Mouse (Mus musculus) kidney, postnatal 0 days (tissue): ENCODE measurements around the gene Cyth1. TPM values are rescaled to one million over a fixed set of nuclear protein-coding genes. Genes with fewer than 3 reads are reported as not detected.

Experiments
- ATAC-seq: fragments of 200-750 bp; cut with Nextera tagmentation; replicated peaks from 2 replicates; pipeline ENCODE4 v1.8.0; 2017; ENCODE audit warnings: low read depth, moderate number of reproducible peaks, moderate TSS enrichment, moderate library complexity; ENCODE audit not compliant: low FRiP score
- DNase-seq: peaks from one replicate; pipeline ENCODE4 v3.0.0-alpha.2; 2016; ENCODE audit warnings: low spot score
- H3K27ac ChIP-seq: fragments of 300-500 bp; sonication (generic); 2 replicates; pipeline ENCODE4 v1.5.1; 2014; ENCODE audit warnings: mild to moderate bottlenecking
- H3K27me3 ChIP-seq: fragments of 300-500 bp; sonication (generic); 2 replicates; pipeline ENCODE4 v1.6.1; 2014; ENCODE audit warnings: low read length, mixed read lengths; ENCODE audit not compliant: insufficient read depth
- H3K36me3 ChIP-seq: fragments of 300-500 bp; sonication (generic); 2 replicates; pipeline ENCODE4 v1.6.1; 2014; ENCODE audit warnings: low read length, mixed read lengths; ENCODE audit not compliant: insufficient read depth
- H3K4me1 ChIP-seq: fragments of 300-500 bp; sonication (generic); replicated peaks from 2 replicates; pipeline ENCODE4 v1.6.1; 2014; ENCODE audit warnings: antibody characterized with exemption, low read length, mixed read lengths; ENCODE audit not compliant: insufficient read depth
- H3K4me2 ChIP-seq: fragments of 300-500 bp; sonication (generic); 2 replicates; pipeline ENCODE4 v1.6.1; 2014; ENCODE audit warnings: mild to moderate bottlenecking, low read length, moderate library complexity, mixed read lengths
- H3K4me3 ChIP-seq: fragments of 300-500 bp; sonication (generic); replicated peaks from 2 replicates; pipeline ENCODE4 v1.5.1; 2014; ENCODE audit warnings: low read depth, low read length
- H3K9ac ChIP-seq: fragments of 300-500 bp; sonication (generic); 2 replicates; pipeline ENCODE4 v1.6.1; 2014; ENCODE audit warnings: low read depth, low read length
- H3K9me3 ChIP-seq: fragments of 300-500 bp; sonication (generic); replicated peaks from 2 replicates; pipeline ENCODE4 v1.6.1; 2016; ENCODE audit warnings: low read length, inconsistent platforms, mixed read lengths
- CTCF ChIP-seq: IDR thresholded peaks from 2 replicates; pipeline ENCODE4 v1.5.1; 2016; ENCODE audit warnings: antibody characterized with exemption, low read depth, mild to moderate bottlenecking, moderate library complexity
- WGBS: fragments of 180-500 bp; shearing (Covaris S2); extraction: QIAGEN DNeasy Blood & Tissue Kit; methylation state at CpG from one replicate; pipeline ENCODE4 v1.1.7; 2014; 5-methylcytosine and 5-hydroxymethylcytosine counted together
- polyA plus RNA-seq: library from polyadenylated mRNA; unstranded; fragments of >200 nt; fragmentation: Nextera tagmentation; extraction: Ambion mirVana; gene quantifications from 2 replicates; pipeline ENCODE4 v1.2.1, GENCODE M21; 2015

Gene Cyth1
- polyA plus RNA-seq, 1 experiment from 2014 or later, result 17.3 TPM

GRCm38 (mm10) chr11:118210116-118210515 lies 38.3 kb downstream of the Cyth1 start:
- no peak for DNase-seq
- no peaks in the 10 kb centered on the region for H3K27me3 ChIP-seq
- H3K9me3 ChIP-seq, result no peaks in the 10 kb centered on the region
- no peaks in the 10 kb centered on the region for H3K36me3 ChIP-seq
- H3K27ac ChIP-seq, result no peak overlapping the region
- peaks cover 39% of the 10 kb centered on the region for H3K4me1 ChIP-seq
- no peak for ATAC-seq
- no peak overlapping the region for H3K4me3 ChIP-seq
- no peak overlapping the region for H3K9ac ChIP-seq
- no peak overlapping the region for H3K4me2 ChIP-seq
- WGBS, result 86% methylated on average over 4 of the region's 4 CpGs
- TF ChIP-seq CTCF, result no peak

GRCm38 (mm10) chr11:118209376-118209775 lies 39.0 kb downstream of the Cyth1 start:
- no peaks in the 10 kb centered on the region for H3K36me3 ChIP-seq
- peaks cover 39% of the 10 kb centered on the region for H3K4me1 ChIP-seq
- DNase-seq, result no peak
- H3K9ac ChIP-seq, result no peak overlapping the region
- WGBS, result 71% methylated on average over 3 of the region's 3 CpGs
- TF ChIP-seq CTCF, result no peak
- no peak overlapping the region for H3K4me3 ChIP-seq
- peak overlapping the region; percentile 51 for H3K27ac ChIP-seq
- no peaks in the 10 kb centered on the region for H3K9me3 ChIP-seq
- H3K4me2 ChIP-seq, result no peak overlapping the region
- no peak for ATAC-seq
- no peaks in the 10 kb centered on the region for H3K27me3 ChIP-seq

GRCm38 (mm10) chr11:118208672-118209272 lies 39.6 kb downstream of the Cyth1 start:
- peak; percentile 63 for DNase-seq
- 14% methylated on average over 8 of the region's 8 CpGs for WGBS

GRCm38 (mm10) chr11:118207424-118208033 lies 40.9 kb downstream of the Cyth1 start:
- Histone ChIP-seq H3K4me2 (no peak overlapping the region), H3K9ac (0 out of 2 replicates have a peak overlapping the region, but pooled peaks have one; percentile 23), H3K36me3 (no peaks in the 10 kb centered on the region), H3K4me3 (no peak overlapping the region), H3K9me3 (no peaks in the 10 kb centered on the region), H3K4me1 (peaks cover 45% of the 10 kb centered on the region), H3K27ac (no peak overlapping the region), H3K27me3 (no peaks in the 10 kb centered on the region)
- ATAC-seq (no peak), DNase-seq (no peak)
- 77% methylated on average over 3 of the region's 3 CpGs for WGBS
- TF ChIP-seq CTCF, result no peak

More at GRCm38 (mm10) chr11:118208672-118209272, 39.6 kb downstream of the Cyth1 start:
- Histone ChIP-seq H3K9me3 (no peaks in the 10 kb centered on the region), H3K36me3 (no peaks in the 10 kb centered on the region), H3K4me1 (peaks cover 39% of the 10 kb centered on the region), H3K4me2 (no peak overlapping the region), H3K4me3 (no peak overlapping the region), H3K27ac (peak overlapping the region; percentile 51), H3K27me3 (no peaks in the 10 kb centered on the region), H3K9ac (no peak overlapping the region)
- no peak for ATAC-seq
- TF ChIP-seq CTCF, result no peak

GRCm38 (mm10) chr11:118206267-118206666 lies 42.1 kb downstream of the Cyth1 start:
- Histone ChIP-seq H3K36me3 (no peaks in the 10 kb centered on the region), H3K27me3 (no peaks in the 10 kb centered on the region), H3K9ac (no peak overlapping the region), H3K4me3 (no peak overlapping the region), H3K4me1 (peaks cover 48% of the 10 kb centered on the region), H3K9me3 (no peaks in the 10 kb centered on the region), H3K27ac (no peak overlapping the region), H3K4me2 (no peak overlapping the region)
- TF ChIP-seq CTCF, result no peak
- ATAC-seq (no peak), DNase-seq (no peak)
- WGBS, result 33% methylated on average over 3 of the region's 3 CpGs

GRCm38 (mm10) chr11:118203469-118203868 lies 44.9 kb downstream of the Cyth1 start:
- Histone ChIP-seq H3K9me3 (no peaks in the 10 kb centered on the region), H3K36me3 (no peaks in the 10 kb centered on the region), H3K27me3 (no peaks in the 10 kb centered on the region), H3K9ac (no peak overlapping the region), H3K4me2 (no peak overlapping the region), H3K27ac (peak overlapping the region; percentile 76; the same call in 1 of the 2 replicates), H3K4me1 (peaks cover 45% of the 10 kb centered on the region), H3K4me3 (no peak overlapping the region)
- TF ChIP-seq CTCF, result no peak
- 89% methylated on average over 6 of the region's 6 CpGs for WGBS
- ATAC-seq (no peak), DNase-seq (no peak)
